Mouse (Mus musculus) MEL-GATA-1-ER (cell line): ENCODE data around the gene Adgrg2.

Experiments used
- DNase-seq: peaks from one replicate; pipeline ENCODE4 v3.0.0-alpha.2; 2012; ENCODE audit warnings: low read depth; ENCODE audit errors: extremely low read depth

Gene Adgrg2

DNA sequence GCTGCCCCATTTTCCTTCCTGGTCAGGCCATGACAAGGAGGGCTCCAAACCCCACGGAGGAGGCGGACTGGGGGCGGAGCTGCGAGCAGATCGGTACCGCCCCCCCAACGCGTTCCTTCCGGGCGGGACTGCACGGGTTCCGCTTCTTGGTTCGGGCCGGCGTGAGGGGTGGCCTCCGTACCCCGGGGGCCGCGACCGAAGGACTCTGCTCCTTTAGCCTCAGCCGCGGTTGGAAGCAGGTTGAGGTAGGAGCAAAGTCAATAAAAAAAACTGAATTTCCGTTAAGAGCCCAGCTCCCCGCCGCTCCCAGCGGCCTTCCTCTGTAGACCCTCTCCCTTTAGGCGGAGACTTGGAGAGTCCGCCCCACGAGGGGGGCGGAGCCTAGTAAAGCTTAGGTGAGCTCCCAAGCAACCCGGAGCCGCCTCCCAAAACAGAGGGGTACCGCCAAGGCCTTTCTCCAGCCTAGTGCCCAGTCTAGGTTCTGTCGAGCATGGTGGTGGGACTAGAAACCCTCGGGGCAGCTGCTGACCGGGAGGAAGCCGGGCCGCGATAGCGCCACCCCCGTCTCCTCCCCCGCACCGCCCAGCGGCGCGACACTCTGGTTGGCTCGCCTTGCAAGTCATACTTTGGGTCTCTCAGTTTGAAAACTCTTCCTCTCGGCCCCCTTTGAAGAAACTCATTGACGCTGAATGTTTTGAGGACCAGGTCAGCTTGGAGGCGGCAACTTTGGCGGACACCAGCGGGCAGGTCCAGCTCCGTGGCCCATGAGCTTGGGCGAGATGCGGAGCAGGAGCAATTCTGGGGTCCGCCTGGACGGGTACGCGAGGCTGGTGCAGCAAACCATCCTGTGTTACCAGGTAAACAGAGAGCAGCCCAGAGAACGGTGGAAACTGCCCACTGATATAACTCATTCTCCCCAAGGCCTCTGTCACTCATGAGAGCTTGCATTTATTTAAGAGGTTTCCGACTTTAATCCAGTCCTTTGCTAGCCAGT, 111.9 kb downstream of the Adgrg2 start, which contains the start of gene Phka2:
TSS of gene Phka2 (plus strand) at position 119 of the 994 bp plus-strand sequence.
- DNase-seq, result peak; percentile 72

- DNase-seq, result no peak
Observed at GRCm38 (mm10) chrX:160509046-160509445, 118.6 kb downstream of the Adgrg2 start.

DNA sequence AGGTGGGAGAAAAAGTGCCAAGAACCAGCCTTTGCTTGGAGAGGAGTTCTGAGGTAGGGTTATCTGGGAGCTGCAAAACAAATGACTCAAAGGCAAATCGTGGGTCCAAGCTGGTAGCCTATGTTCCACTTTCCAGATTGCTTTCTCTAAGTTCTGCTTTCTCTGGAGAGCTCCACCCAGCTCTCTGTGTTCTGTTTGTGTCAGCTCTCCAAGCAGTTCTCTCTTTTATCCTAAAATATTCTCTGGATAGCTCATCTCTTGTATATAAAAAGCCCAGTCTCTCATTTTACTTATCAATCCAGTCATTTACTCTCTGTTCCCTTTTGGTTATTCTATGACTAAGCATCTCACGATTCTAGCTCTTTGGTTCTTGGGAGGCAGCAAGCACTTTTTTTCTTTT, 119.7 kb downstream of the Adgrg2 start:
- peak; percentile 58 for DNase-seq

DNA sequence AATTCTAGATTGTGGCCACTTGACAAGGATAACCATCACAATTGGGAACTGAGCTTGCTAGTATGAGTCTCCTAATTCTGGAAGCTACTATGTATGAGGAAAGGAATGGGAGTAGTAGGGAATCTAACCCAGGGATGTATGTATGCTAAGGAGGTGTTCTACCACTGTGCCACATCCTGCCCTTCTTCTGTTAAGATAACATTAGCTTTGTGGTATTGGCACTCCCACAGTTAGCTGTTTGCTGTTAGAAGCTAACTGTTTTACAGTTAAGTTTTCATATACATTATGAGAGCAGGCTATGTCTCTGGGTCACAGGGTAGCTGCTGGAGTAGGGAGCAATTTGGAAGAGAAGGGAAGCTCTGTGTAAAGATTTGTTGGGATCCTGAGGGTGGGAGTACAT, 125.5 kb downstream of the Adgrg2 start:
- no peak for DNase-seq

GRCm38 (mm10) chrX:160542772-160543171, 152.3 kb downstream of the Adgrg2 start:
- no peak for DNase-seq
